Mouse (Mus musculus) spleen, postnatal 36 days (tissue): ENCODE measurements around the gene Rin2.
A peak's percentile ranks its signal among the peaks of the same experiment; 100 is the strongest.

Source experiments
- DNase-seq, 2 experiments: peaks; one replicate each; pipeline ENCODE4 v3.0.0; 2022; ENCODE audit warnings: low spot score in 2 of 2, mixed read lengths in 1 of 2

The Rin2 gene

DNA sequence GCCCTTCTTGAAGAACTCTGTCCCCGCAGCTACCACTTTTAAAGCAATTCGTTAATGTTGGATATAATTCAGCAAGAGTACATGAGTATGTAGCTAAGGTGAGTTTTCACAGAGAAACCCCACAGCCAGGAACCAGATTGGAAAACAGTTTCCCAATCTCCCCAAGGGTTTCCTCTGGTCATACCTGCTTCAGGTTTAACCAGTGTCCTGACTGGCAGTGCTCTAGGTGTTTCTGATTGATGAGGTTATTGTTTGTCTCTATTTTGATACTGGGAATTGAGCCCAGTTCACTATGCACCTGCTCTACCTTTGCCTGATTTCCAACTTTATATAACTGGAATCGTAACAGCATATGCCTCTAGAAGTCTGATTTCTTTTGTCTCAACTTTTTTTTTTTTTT is 153.6 kb downstream of the Rin2 start:
- DNase-seq: no peak

DNA sequence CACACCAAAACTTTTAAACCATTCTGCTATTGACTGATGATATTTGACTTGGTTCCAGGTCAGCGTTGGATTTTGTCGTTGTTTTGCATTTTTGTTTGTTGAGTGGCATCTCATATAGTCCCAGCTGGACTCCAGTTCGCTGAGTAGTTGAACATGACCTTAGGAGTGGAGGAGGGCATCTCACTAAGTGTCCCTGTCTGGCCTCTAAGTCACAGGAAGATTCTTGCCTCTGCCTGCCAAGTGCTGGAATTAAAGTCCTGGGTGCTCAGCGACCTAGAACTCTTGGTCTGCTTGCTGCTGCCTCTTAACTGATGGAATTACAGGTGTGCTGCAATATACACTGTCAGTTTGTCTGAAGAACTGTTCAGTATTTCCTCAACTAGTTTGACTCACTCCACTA is 154.2 kb downstream of the Rin2 start:
- DNase-seq: no peak

DNA sequence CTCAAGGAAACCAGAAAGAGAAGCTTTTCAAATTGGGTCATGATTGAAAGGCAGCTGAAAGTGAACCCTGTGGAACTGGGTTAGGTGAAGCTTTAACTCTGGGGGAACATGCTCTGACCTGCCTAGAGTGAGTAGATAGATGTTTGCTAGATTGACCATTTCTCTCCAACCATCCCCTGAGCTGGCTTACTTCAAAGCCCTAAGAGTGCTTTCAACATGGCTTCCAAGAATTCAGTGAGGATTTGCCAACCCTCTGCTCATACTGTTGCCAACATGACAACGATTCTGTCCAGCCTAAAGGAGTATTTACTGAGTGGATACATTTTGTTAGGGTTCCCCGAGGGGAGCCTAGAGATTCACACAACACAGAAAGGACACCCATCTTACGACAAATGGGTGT is 155.4 kb downstream of the Rin2 start:
- no peak for DNase-seq

DNA sequence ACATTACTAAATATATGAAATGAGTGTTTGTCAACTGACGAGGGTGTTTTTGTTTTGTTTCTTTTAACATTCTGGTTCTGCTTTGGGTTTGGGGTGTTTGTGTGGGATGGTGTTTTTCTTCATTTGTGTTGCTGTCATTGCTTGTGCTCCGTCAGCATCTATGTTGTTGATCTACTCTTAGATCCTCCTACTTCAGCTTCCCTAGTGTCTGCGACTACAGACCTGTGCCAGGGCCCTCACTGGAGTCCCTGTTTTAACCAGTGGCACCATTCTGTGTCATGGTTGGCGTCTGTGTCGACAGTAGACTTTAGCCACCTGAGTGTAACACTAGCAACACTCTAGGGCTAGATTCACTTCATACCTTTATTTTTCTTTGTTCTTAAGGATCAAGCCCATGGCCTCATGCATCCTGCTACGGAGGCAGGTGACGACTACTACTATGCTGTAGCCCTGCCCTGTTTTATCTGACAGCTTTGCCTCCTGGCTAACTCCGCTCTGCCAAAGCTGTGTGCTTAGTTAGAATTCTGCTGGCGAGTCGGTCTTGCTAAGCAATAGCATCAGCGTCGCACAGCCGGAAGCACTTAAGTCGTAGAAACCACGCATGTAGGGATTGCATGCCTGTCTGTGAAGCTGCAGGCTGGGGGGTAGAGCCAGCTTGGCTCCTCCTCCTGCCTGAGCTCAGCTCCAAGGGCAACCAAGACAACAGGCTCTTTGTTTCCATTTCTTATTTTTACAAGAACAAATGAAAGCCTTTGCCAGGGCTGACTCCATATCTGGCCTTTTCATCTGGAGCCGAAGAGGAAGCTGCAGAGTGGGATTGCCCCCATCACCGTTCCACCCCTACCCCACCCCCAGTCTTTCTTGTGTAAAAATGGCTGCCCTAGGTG is 157.2 kb downstream of the Rin2 start:
- DNase-seq: peak; percentile 8 to 12

DNA sequence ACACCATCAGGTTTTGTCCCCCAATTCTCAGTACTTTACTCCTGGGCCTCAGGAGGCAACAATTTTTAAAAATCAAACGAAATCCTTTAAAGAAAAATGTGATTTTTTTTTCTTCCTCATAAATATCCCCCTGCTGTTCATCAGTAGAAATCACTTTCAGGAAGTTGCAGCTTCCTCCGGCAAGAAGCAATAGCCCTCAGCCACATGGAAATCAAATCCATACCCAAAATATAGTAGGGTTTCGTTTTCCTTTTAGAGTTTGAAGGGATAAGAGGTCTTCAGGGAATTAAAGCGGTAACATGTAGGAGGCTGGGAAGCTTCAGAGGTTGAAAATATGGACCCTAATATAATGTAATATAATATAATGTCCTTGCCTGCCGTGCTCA is 157.8 kb downstream of the Rin2 start:
- DNase-seq: no peak

DNA sequence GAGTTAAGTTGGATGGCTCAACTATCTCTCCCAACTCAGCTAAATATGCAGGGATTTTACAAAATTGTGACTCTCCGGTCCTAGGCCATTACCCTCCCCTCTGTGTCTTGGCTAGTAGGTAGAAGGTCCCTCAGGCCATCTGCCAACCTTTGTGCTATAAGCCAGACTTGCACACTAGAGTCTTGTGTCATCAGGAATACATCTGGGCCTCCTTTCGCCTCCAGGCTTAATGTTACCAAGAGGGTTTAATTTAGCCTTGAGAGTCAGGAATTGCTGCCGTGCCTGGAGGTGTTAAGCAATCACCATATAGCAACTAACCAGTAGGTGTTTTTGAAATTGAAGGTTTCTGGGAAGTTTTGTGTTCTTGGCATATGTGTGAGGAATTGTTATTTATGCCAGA is 158.3 kb downstream of the Rin2 start:
- no peak for DNase-seq

DNA sequence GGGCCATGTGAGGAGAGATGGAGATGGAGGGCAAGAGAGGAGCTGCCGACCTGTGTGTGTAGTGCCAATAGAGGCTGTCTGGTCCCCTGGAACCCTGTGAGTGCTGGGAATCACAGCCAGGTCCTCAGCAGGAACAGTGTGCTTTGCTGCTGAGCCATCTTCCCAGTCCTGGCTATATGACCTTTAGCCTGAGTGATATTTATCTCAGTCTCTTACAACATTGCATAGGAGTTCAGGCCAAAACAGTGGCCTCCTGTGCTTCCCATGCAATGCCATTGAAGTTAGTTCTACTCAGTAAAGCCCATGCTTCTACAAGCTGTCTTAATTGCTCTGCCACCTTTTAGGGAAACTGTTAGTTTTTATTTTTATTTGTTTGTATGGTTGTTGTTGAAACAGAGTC is 160.9 kb downstream of the Rin2 start:
- no peak for DNase-seq

DNA sequence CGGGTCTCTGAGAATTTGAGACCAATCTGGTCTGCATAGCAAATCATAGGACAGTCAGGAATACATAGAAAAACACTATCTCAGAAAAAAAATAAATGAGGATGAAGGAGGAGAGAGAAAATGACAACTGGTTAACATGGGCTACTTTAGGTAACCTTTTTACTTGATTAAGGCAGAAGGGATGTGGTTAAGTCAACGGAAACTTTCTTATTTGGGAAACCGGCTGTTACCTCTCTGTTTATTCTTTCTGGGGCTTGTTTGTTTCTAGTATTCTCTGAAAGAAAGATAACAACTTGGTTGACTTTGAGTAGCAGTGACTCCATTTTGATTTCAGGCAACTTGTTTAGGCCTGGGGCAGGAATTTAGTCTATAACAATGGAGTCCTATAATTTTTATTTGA is 163.7 kb downstream of the Rin2 start:
- no peak for DNase-seq

DNA sequence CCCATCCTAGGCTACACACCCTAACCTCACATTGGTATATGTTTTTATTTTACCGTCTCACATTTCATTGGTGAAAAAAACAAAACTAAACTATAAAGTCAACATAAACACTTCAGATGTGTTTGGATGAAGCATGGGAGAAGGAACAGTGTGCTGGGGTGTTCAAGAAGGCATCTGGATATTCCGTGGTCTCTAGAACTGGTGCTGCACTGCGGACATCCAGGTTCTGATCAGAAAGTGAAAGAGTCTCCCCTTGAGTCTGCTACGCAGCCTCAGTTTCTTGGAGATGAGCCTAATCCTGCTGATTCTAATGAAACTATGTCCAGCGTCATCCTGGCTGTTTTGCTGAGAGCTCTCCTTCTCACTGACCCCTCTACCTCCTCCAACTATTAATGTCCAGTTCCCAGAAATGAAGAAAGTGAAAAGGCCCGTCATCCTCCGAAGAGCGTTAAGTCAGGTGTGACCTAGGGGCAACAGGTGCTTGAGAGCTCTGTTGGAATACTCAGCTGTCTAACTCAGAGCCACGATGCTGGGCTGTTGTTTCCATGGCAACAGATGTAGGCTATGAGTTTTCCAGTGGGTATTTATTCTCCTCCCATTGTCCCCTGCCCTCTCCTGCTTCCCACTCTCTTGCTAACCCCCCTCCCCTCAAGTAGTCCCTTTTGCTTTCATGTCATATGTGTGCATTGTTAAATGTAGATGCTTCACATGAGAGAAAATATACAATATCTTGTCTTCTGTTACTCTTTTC is 164.7 kb downstream of the Rin2 start:
- no peak for DNase-seq

DNA sequence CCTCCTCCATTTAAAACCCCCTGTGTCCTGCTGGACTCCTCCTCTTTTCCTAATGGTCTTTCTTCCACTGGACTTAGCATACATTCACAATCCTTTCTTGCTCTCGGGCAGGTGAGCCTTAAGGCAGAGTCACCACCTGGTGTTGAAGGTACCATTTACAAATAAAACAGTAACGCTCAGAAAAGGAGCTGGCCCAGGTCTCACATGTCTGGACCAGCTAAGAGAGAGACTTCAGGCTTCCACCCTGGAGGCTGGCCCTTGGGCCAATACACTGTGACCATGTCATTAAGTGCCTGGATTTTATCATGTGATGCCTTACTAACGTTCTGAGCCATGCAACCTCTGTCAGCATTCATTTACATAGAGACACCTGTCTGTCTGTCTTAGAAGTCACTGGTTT is 165.3 kb downstream of the Rin2 start:
- no peak for DNase-seq

DNA sequence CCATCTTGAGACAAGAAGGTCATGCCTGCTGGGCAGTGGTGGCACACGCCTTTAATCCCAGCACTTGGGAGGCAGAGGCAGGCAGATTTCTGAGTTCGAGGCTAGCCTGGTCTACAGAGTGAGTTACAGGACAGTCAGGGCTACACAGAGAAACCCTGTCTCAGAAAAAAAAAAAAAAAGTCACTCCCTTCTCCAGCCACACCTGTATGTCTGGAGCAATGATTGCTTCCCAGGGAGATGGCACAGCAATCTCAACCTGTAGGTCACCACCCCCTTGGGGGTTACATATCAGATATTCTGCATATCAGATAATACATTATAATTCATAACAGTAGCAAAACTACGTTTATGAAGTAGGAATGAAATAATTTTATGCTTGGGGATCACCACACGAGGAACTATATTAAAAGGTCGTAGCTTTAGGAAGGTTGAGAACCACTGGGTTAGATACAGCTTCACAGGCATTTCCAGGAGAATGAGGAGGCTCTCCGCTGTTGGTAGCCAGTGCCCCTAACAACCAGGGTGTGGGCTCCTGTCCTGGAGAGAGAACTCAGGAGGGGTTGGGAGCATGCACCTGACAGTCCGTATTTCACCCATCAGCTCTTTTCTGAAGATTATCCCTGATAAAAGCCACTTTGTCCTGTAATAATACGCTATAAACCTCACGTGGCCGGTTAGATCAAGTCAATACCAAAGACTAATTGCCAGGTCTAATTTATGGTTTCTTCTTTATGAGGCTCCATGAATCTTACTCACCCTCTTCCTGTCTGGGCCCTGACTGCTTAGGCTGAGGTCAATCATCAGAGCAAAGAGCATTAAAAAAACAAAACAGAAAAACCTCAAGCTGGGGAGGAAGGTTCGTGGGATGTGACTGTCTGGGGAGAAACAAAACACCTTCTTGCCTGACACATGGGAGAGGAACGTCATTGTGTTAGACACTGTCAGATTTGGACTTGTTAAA is 166.2 kb downstream of the Rin2 start:
- DNase-seq: no peak

DNA sequence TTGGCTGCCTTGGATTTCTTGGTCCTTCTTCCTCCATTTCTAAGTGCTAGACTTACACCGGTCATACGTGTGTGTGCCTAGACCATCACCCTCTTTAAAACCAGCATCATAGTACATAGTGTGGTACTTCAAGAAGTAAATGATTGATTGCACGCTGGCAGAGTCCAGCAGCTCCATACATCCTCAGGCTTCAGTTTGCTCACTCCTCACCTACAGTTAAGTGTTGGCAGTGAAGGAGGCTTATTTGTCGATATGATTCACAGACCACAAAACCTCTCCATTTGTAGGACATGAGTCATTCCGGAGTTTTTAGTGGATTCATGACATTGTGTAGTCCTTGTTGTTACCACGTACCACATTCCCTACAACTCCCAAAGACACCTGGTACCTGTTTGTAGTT is 168.3 kb downstream of the Rin2 start:
- DNase-seq: no peak

DNA sequence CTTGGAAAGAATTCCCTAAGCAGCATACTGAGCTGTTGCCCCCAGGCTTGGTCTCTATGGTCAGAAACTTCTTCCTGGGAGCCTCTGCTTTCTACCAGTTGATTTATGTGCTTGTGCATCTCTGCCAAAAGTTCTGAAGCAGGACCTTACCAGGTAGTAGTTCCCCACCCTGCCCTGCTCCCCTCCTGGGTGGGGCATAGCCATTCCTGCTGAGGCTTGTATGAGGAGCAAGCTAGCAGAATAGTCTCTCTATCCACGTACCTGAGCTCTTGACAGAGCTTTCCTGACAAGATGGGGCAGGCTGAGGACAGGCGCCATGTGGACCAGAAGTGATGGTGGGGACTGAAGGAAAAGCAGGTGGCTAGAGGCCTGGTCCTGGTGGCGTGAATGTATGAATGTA is 171.6 kb downstream of the Rin2 start:
- no peak for DNase-seq

DNA sequence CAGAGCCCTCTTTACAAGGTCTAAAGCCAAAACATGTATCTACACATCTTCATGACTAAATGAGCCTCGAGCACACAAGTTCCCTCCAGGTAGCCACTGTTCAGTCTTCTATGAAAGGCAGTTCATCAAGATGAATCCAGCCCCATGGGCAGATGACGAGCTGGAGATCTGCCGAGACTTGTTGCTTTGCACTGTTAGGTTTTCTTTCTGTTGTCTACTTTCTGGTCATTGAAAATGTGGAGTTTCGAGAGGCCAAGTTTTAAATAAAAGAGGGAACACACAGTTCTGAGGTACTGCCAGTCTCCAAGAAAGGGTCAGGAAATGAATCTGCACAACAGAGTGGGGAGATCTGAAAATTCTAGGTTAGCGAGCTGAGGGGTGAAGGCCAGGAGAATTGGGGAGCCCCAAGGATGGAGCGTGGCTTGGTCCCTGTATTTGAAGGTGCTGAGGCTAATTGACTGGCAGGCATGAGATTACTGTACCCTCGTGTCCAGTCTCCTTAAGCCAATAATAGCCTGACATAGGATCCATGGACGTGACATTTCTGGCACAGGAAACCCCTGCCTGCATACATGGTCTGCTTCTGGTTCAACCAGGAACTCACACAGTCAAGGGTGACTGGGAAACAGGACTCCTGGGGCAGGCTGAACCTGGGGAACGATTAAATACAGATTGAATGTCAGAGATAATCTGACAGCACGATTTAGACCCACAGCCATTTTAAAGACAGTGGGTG is 174.3 kb downstream of the Rin2 start:
- DNase-seq: no peak

DNA sequence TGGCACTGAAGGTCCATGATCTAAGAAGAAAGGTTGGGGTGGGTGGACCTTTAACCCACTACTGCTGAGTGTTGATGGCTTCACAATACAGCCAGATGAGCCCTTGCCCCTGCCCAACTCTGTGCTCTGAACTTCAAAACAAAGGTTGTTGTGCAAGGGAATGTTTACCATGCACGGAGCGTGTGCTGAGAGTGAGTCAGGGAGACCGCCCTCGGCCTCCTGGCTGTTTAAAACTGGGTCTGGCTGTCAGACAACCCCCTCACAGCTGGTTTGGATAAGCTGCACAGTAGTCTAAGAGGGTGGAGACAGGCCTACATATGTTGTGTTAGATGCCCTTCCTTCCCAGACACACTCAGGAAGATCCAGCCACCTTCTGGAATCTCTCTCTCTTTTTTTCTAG is 175.8 kb downstream of the Rin2 start:
- DNase-seq: no peak

DNA sequence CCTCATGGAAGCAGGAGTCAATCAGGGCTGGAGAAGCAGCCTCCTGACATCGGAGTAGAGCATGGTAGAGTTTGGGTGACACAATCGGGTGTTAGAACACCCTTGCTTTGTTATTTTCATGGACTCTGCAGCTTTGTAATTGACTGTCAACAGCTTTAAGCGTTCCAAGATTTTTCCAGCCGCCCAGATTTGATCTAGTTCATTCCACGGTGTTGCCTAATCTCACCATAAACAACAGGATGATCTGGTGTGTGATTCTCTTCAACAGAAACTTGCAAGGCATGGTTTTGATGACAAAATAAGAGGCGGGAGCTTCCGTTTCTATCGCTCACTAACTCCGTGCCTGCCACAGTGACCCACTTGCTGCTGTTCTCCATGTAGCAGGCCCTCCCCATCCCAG is 180.8 kb downstream of the Rin2 start:
- DNase-seq: no peak

DNA sequence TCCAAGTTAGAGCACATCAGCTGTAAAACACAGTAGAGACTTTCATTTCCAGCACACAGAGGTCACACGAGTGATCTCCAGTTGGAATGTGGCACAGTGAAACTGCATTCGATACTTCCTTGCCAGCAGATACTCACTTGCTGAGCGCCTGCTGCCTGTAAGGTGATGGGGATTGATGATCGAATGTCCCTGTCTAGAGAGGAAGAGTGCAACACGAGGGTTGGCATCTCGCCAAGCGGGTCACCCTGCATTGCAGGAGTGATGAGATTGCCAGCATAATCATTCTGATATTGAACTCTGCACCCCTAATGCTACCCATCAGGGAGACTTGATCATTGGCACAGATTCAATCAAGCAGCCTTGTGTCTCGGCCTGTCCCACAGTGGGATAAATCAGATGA is 182.8 kb downstream of the Rin2 start:
- no peak for DNase-seq

DNA sequence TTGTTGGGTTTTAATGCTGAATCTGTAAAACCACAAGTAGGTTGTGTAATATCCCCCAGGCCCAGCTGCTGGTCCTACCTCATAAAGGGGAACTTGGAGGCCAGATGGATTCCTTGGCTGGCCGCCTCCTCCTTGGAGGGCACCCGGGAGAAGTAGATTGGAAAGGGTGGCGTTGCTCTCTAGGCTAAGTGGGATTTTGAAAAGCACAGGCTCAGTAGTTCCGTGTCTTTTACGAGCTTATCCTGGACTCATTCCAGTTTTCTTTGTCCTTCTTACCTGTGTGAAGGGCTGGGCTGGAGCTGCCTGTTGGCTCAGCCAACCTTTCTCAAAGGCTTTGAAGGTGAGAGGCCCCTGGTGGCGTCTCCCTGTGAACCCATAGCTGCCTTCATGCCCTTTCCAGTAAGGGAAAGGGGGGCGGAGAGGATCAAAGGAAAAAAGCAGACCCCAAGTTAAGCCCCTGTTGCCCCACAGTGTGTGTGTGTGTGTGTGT is 184.5 kb downstream of the Rin2 start:
- peak in 1 of 2 experiments; percentile 14 for DNase-seq

DNA sequence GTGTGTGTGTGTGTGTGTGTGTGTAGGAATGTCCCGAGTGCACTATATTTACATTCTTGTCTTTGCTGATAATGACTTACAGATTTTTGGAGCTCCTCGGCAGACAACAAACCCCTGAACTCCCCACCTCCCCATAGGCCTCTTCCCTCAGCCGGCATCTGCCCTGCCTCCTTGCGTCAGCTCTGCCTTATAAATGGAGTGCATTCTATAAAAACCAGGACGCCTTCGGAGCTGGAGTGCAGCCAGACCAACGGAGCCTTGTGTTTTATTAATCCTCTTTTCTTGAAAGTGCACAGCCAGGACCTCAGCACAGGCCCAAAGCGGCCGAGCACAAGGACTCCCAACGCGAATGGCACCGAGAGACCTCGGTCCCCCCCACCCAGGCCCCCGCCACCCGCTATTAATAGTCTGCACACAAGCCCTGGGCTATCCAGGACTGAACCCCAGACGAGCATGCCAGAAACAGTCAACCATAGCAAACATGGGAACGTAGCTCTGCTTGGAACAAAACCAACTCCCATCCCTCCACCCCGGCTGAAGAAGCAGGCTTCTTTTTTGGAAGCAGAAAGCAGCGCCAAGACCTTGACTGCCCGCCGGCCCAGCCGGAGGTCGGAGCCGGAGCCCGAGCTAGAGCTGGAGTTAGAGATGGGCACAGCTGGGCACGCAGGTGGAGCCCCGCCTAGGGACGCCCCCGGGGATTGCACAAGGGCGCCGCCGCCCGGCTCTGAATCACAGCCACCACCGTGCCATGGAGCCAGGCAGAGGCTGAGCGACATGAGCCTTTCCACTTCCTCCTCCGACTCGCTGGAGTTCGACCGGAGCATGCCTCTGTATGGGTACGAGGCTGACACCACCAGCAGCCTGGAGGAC is 185.2 kb downstream of the Rin2 start:
- DNase-seq: peak; percentile 13 to 30
